Mouse (Mus musculus) kidney, postnatal 25 days (tissue): Measurements from ENCODE around the gene Cdh7.
A peak's percentile ranks its signal among the peaks of the same experiment; 100 is the strongest.
"Not testable (repeated sequence)": the region's sequence is repeated elsewhere in the genome, so short reads cannot be mapped to it uniquely, and the experiment has no call there.

Experiments
- DNase-seq, 2 experiments: peaks; one replicate each; pipeline ENCODE4 v3.0.0; 2021; ENCODE audit warnings: mixed read lengths in 2 of 2

The Cdh7 gene

GRCm38 (mm10) chr1:109982064-109982808 is at the start of gene Cdh7:
Gene Cdh7 (plus strand): TSS chr1:109982431.
- DNase-seq, result peak in 1 of 2 experiments; percentile 22

DNA sequence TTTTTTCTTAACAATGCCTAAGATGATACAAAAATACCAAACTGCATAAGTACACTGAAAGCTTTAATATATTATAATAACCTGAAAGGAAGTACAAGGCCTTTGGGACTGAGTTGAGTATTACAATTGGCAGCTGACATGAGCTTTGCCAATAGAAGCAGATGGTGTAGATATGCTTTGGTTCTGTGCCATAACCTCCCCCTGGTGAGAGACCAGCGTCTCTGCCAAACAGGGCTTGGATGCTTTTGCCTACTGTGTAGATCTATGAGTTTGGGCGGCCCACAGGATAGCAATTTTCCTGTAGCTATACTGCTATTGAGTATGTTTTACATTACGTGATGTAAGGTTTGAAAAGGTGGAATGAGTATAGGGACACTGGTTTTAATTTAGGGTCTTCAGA is 49.6 kb upstream of the Cdh7 start:
- no peak for DNase-seq

DNA sequence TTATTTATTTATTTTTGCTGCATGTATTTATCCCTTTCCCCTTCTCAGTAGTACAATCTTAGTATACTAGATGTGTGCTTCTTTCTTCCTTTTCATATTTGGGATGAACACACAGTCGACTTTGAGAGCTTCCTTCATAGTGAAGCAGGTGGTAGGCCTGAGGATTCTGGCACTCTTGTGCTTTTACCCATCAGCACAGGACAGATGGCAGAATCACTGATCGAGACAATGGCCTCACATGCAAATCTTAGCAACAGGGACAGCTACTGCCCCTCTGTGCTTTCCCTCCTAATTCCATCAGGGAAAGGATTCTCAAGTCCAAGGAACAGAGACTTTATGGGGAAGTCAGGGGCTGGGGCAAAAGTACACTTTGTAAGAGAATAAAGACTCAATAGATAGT is 33.7 kb upstream of the Cdh7 start:
- no peak for DNase-seq

- DNase-seq, result no peak
Observed at GRCm38 (mm10) chr1:109971721-109972425, 10.4 kb upstream of the Cdh7 start.

DNA sequence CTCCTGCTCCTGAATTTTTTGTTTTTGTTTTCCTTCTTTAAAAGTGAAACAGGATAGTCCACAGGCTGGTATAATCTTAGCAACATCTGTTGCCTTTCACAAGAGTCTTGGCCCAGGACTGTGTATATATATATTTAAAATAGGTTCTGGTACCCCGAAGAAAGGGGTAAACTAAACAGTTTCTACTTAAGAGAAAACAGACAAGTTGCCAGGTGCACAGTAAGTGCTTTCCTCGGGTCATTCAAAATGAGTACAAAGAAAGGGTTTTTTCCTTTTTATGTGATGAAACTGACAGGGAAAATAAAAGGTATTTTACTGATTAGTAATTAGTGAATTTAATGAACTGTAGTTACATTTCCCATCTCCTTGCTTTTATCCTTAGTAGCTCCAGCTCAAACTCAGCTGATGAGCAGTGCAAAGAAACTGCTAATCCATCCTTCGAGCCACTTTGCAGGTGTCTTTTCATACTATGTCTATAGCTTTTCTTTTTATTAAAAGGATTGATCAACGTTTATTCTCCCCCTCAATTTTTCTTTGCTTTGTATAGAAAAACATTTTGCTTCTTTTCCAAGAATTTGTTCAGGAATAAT is 9.7 kb upstream of the Cdh7 start:
- no peak for DNase-seq

GRCm38 (mm10) chr1:109982809-109983536 is 742 bp downstream of the Cdh7 start:
- DNase-seq, result peak in 1 of 2 experiments; percentile 22

GRCm38 (mm10) chr1:109983537-109983912 is 1.3 kb downstream of the Cdh7 start:
- no peak for DNase-seq

GRCm38 (mm10) chr1:109984776-109985175 is 2.5 kb downstream of the Cdh7 start:
- no peak for DNase-seq

DNA sequence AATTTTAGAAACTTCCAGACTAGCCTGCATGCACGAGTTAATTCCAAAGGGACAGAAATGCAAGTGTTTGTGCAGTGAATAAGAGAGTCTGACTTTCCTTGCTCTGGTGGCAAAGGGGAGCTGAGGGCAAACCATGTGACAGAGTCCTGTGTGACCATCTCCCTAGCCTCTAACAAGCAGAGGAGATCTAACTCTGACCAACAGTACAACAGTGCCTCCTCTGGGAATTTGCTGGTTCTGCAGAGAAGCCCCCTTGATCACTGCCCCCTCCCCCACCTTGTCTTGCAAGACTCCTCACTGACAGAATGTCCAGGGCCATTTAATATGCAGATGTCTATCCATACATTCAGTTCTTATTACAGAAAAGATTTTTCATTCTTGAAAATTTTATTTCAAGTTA is 3.2 kb downstream of the Cdh7 start:
- DNase-seq, result peak in 1 of 2 experiments; percentile 16

DNA sequence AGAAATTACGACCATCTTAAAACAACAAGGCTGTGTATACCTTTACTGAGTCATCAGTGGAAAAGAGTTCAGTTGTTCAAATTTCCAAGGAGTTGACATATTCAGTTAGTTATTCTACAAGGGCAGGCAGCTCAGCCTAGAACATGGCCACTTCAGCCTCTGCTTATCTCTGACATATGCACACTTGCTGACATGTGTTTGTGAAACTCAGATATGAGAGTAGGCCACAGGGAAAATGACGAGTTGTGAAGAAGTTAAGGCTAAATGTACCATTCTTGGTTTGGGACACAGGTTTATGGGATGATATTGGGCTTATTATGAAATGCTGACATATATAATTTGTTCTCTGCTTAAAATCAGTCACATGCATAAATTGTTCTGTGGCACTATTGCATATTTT is 7.3 kb downstream of the Cdh7 start:
- no peak for DNase-seq

DNA sequence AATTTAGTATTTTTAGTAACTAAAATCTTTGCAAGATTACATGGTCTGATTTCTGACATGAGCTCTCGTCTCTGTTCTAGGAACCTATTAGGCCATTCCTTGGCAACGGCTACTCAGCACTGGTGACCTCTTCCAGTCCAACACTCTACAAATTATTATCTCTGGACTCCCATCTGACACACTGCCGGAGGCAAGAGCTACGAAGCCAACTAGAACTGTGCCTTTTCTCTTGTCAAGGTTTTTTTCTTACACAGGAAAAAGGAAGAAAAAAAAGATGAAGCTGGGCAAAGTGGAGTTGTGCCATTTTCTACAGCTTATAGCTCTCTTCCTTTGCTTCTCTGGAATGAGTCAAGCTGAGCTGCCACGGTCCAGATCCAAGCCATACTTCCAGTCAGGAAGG is 11.7 kb downstream of the Cdh7 start:
- DNase-seq, result no peak

DNA sequence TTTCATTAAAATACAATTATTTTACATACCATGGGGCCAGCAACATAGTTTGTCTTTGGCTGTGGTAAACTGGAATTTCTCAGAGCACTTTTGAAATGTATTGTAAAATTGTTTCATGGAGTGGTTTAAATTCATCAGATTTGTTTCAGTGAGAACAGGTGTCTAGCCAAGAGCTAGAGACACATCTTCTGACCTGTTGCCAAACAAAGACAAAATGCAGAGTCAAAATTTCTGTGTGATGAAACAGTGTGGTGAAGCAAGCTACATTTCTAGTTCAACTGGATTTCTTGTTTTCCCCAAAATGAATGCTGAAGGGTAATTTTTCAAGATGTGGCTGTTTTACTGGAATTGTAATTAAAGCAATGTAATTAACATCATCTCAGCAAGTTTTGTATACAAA is 22.2 kb downstream of the Cdh7 start:
- no peak for DNase-seq

GRCm38 (mm10) chr1:110005038-110005437 is 22.8 kb downstream of the Cdh7 start:
- DNase-seq, result no peak

DNA sequence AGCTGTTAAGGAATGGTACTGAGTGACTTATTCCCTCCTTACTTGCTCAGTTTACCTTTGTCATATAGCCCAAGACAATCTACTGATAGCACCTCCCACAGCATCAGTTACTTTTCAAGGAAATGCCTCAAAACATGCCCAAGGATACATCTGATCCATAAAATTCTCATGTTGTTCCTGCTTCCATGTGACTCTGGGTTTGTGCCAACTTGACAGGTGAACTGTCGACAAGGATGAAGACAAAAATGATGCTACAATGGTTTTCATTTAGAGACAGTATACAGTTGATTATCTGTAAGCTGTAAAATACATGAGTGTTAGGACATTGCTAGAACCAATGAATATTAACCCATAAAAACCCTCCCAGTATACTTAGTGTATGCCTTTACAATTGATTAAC is 29.9 kb downstream of the Cdh7 start:
- DNase-seq, result no peak

DNA sequence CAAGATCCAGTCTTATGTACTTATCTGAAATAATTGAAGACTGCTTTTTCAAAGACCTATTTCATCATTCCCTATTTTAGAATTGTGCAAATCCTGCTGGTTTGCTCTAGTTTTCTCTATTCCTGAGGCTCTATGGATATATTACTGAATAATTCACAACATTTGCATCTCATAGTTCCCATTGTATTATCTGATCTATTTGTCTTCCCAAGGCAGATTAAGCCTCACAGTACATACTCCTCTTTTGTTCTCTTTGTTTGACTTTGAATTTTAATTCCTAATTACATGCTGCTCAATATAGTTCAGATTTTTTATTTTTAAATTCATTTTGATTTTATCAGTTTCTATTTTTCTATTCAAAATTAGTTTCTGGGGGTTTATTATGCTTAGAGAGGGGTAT is 74.1 kb downstream of the Cdh7 start:
- no peak for DNase-seq

- no peak for DNase-seq
Observed at GRCm38 (mm10) chr1:110067405-110067804, 85.2 kb downstream of the Cdh7 start.

DNA sequence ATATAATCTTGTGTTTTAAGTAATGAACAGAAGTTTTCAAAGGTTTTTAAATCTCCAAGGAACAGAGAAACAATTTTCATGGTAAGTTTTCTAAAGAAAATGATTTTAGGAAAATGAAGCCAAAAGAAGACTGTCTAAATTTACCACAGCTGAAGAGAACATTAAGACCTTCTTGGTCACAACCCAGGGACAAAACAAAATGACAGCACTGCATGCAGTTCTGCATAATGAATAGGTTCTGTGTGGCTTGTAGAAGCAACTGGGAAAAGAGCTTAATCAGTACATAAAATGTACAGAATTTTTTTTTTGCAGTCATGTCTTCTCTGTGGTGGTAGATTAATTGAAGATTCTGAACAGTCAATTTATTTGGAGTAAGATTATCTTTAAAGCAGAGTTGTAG is 96.2 kb downstream of the Cdh7 start:
- no peak for DNase-seq

DNA sequence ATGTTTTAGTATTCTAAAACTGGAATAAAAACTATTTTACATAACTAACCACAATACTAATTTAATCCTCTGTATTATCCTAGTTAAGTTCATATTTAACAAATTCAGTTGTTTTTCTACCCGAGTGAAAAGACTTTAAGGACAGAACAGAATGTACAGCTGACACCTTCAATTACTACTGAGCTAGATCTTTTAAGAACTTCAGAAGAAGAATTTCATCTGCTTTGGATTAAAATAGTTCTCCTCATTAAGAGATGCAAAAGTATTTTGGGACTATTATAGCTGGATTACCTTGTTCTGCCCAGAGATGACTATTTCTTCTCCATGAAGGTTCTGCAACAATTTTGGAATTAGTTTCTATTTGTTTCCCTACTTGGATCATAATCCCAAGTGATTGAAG is 135.8 kb downstream of the Cdh7 start:
- DNase-seq, result no peak

- DNase-seq, result no peak
Observed at GRCm38 (mm10) chr1:110118862-110119261, 136.6 kb downstream of the Cdh7 start.

- DNase-seq, result not testable (repeated sequence)
Observed at GRCm38 (mm10) chr1:110171459-110171858, 189.2 kb downstream of the Cdh7 start.
